Mouse (Mus musculus) urinary bladder, postnatal 4 days (tissue): ENCODE results near the gene Btbd6.

Experiments used
- DNase-seq, 2 experiments: peaks; one replicate each; pipeline ENCODE4 v3.0.0; 2021 to 2022; ENCODE audit warnings: low spot score in 2 of 2

Btbd6 gene

DNA sequence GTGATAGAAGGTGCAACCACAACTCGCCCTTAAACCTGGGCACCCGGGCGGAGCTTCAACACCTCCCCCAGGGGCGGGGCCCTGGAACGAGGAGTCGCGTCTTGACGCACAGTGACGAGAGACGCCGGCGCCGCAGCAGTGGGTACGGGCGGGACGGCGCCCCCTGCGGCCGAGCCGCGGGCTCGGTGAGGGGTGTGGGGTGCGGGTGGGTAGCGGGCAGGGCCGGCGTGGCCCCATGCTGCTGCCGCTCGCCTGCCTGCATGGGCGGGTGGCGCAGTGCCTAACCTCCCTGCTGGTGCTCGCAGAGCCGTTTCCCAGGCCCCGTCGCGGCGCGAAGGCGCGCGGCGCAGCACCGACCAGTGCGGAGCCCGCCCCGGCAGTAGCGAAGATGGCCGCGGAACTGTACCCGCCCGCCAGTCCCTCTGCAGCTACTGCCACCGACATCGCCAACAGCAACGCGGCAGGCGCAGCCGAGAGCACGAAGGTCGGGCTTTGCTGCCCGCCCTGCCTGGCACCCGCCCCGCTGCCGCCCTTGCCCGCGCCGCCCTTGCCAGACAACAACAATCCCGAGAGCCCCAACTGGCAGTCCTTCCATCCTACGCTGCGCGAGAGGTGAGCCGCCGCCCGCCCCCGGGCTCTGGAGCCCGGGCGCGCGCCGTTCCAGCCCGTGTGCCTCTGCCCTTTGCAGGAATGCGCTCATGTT, at the start of gene Btbd6:
Gene Btbd6, plus strand, starts transcription at position 112 of the 703 bp plus-strand sequence.
- DNase-seq, result peak; percentile 82 to 86

DNA sequence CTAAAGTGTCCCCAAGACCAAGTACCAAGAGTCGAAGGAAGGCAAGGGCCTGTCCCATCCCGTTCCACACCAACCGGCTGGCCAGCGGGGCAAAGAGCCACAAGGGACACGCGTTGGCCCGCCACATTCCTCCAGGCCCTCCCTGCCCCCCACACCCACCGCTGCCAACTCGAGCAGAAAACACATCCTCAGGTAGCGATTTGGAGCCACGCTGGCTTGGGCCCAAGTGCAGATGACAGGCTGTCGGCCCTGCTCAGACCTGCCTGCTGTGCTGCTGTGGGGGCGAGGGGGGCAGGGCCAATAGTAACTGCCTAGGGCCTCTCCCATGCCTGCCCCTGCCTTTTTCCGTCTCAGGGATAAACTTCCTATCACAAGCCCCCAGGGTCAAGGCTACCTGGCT, 49.0 kb upstream of the Btbd6 start:
- DNase-seq, result peak in 1 of 2 experiments; percentile 53

DNA sequence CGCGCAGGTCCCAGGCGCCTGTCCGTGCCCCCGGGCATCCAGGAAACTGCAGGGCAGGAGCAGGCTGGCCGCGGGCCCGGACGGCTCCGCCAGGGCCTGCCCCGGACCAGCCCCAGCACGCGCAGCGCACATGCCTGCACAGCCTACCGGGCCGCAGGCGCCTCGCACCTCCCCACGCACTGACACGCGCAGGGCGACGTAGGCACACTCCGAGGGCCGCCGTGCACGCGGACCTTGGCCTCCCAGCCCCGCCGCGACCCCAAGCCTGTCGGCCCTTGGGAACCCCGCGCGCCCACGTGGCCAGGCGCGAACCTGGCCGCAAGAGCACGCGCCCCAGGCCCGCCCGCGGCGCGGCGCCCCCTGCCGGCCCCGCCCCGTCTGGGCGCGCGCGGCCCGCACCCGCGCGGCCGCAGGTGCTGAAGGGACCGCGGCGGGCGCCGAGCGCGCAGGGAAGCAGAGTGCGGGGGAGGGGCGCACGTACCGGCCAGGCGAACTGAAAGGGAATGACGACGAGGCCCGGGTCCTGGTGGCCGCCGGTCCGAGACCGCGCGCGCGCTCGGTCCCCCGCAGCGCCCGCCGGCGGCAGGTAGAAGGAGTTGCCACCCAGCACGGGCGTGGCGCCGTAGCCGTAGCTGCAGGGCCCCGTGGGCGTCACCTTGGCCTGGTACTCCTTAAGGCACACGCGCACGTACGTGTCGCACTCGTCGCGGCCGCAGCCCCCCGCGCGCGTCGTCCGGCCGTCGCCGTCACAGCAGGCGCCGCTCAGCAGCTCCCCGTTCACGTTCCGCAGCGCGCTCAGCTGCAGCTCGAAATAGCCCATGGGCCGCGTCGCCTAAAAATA, 47.7 kb upstream of the Btbd6 start:
- DNase-seq, result peak in 1 of 2 experiments; percentile 62

DNA sequence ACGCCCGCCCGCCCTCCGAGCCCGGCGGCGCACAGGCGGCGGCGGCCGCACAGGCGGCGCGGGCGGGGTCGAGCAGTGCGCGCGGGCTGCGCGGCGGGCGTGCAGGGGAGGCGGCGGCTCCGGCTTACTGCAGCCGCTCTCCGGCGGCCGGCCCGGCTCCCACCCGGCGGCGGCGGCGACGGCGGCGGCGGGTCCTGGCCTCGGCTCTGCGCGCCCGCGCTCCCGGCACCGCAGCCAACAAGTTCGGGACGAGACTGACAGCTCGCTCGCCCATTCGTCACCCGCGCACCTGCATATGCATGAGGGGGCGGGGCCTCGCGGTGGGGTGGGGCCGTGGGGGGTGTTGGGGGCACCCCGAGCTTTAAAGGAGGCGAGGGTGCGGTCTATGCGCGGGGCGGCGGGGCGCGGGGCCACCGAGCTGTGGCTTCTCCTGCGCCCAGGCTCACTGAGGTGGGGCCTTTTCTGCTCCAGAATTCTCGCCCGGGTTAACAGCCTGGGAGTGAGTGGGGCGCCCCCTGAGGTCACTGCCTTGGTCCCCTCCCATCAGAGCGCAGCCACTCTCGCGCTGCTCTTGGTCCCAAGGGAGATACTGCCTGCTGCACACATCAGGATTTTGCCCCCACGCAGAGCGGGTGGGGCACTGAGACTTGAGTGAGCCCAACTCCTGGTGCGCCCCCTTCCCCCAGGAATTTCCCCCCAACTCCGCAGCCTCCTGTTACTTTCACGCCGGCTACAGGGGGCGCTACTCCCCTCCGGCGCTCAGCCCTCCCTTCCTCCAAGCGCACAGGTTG, 46.5 kb upstream of the Btbd6 start, which contains the start of gene Jag2:
Gene Jag2, minus strand, starts transcription at position 215 of the 791 bp plus-strand sequence.
- peak in 1 of 2 experiments; percentile 49 for DNase-seq

DNA sequence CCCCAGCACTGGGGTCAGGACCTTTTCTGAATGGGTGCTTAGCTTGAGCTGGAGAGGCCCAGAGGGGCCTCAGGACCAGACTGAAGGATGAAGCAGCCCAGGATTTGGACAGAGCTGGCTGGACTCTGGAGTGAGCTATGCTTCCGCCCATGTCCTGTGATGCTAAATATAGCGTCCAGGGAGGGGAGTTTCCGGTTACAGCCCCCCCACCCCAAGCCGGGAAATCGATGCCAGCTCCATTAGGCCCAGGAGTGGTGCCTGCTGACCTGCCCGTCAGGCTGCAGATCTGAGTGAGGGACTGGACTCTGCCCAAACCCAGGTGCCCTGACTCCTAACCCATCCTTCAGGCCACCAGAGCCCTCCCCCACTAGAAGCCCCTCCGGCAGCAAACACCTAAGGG, 43.6 kb upstream of the Btbd6 start:
- DNase-seq, result no peak

DNA sequence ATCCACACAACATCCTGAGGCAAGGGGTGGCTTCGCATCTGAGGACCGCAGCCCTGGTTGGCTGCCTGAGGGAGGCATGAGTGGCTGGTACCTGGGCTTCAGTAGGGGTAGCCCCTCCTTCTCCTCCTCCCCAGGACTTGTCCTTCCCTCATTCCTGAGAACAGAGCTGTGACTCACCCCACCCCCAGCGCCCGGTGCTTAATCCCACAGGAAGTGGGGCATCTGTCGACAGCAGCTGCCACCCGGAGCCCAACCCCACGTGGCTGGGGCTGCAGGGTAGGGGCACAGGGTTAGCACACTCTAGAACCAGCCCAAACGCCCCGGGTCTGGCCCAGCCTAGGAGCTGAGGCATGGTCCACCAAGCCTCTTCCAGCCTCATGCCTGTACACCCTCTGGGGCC, 38.4 kb upstream of the Btbd6 start:
- DNase-seq, result no peak

DNA sequence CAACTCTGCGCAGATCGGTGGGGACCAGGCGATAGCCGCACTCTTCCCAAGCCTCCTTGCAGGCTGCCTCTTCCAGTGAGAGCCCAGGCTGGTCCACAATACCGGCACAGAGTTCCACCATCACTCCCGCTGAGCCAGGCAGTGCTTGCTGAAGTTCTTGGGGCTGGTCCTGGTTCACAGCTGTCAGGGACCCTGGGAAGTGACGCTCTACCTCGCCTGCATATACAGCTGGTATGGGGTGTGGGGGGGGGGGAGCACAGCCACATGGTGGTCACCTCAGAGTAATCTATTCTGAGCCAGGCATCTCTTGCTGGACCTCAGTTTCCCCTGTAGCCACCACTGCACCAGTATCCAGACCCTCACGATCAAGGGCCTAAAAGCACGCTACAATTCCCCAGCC, 37.9 kb upstream of the Btbd6 start:
- DNase-seq, result no peak

DNA sequence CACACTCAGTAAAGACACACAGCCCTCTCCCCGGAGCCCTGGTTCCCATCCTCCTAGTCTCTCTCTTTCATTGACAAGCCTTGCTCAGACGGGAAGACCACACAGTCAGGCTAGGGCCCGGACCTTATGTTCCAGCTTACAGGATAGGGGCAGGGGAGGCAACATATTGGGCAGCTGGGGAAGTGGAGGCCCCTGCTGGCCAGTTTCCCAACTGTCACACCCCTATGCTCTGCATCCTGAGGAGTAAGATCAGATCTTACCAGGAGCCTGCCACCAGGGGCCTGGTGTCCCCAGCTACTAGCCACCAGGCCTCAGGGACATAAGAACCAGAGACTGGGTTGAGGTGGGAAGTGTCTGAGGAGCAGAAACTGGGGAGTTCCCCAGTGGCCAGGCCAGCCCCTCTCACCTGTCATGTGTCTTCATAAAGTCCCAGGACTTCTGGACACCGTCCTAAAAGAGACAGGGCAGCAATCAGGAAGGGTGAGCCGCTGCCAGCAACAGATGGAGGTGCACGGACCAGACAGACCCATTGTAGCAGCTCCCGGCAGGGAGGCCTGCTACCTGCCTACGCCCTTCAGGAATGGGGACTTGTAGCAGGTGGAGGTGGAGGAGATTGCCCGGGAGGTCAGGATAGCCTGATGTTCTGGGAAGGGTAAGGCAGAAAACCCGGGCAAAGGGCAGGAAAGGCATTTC, 37.3 kb upstream of the Btbd6 start:
- DNase-seq, result no peak

DNA sequence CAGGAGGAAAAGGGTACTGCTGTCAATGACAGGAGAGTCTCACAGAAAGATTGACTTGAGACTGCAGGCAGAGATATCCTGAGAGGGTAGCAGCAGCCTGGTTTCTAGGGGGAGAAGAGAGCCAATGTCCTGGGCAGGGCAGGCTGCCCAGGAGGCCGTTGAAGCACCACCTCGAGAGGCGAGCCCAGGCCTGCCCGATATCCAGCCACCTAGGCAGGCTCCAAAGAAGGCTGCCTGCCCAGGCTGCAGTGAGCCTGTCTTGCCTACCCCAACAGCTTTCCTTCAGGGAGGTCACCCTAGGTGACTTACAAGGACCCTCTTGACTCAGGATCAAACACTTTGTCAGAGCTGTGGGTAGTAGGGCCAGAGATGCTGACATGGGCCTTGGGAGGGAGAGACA, 36.0 kb upstream of the Btbd6 start:
- no peak for DNase-seq

DNA sequence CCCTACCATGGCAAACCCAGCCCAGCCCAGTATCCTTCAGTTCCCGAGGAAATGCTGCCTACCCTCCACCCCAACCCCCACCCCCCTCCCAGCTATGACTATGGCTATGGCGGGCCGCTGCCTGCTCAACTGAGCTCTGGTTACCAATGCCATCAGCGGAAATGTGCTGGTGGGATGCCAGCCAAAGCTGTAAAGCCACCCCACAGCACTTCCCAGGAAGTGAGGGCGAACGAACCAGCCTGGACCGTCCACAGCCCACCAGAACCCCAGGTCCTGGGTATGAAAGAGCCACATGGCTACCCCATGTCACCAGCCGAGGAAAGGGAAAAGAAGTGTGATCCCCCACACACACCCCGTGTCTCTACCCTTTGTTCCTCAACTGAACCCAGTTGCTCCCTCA, 35.6 kb upstream of the Btbd6 start:
- no peak for DNase-seq

DNA sequence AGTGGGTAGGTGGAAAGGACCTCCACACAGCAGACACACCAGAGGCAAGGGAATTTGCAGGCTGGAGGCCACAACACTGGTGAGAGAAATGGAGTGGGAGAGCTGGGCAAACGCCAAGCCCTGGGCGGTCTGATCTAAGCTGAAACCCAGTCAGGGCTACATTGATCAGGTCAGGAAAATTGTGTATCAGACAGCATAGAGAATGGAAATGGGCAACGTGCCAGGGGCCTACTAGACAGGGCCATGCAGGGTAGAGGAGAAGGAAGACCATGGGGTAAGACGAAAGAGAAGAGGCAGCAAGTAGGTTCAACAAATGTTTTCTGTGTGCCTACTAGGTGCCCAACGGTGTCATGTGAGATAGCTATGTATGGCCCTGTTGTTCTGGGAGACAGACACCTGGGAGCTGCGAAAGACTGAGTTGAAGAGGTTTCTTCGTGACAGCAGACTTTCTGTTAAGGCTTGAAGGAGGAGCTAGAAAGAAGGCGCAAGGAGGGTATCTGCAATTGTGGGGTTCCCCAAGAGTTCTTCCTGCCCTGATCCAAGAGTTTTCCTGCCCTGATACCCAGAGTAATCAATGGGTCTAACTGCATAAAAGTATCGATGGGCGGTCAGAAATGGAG, 35.0 kb upstream of the Btbd6 start:
- DNase-seq, result no peak

DNA sequence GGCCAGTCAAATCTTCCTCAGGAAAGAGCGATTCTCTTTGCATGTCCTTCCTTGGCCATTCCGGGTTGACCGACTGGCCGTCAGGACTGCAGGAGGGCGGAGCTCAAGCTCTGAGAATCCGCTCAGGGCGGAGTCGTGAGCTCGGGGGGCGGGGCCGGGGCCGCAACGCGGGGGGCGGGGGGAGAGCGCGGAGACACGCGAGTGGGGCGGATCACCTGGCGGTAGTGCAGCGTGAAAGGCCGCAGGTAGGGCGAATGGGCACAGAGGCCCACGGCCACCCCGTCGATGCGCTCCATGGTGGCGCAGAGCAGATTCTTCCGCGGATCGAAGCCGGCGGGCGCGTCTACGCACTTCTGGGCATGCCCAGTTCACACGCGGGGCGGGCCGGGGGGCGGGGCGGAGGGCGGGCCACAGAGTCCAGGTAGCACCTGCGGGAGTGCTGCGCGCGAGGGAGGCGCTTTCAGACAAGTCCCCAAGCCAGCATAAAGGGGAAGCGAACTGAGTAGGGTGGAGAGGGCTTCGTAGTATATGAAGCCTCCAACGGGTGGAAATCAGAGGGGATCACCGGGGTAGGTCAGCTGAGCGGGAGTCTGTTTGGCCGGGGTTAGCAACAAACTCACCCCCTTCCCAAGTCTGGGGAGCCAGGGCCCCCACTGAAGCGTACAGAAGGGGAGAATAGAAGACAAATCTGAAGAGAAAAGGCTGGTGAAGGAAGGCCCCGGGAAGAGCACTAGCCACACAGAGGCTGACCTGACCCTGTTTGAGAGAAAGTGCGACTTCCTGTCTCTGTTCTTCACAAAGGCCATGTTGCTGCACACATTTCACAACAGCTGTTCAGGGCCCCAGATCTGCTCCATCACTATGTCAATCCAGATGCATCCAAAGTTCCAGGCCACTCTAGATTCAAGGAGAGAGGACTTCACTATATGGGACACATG, 34.2 kb upstream of the Btbd6 start, which contains the start of gene Nudt14:
Gene Nudt14, minus strand, starts transcription at position 349 of the 938 bp plus-strand sequence.
- DNase-seq, result peak; percentile 77 to 81

DNA sequence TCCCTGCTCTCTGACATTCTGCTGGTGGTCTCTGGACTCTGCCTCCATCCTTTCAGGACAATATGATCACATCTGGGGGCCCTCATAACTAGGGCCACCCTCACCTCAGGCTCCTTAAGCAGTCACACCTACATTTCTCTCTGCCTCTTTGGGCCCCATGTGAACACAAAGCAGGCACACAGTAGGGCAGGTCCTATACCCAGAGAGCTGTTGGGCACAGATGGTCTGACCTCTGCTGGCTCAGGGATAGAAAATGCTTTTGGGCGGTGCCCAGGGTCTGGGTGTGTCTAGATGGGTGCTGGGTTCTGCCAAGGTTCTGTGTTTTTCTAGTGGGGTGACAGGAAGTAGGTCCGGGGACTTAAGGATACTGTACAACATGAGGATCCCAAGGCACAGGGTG, 32.6 kb upstream of the Btbd6 start:
- DNase-seq, result no peak

DNA sequence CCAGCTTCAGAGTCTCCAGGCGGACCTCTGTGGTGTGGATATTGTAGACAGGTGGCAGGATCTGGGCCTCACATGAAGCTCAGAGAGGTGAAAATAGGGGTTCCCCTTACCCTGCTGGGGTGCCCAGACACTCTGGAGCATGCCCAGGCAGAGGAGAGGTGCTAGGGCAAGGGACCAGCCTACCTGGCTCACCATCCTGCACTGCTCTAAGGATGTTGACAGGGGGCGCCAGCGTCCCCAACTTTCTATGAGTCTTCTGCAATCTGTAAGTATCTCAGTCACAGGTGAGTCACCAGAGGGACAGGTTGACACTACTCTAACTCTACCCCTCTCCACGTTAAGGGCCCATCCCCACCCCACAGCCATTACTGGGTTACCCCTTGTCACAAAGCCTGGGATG, 29.0 kb upstream of the Btbd6 start:
- no peak for DNase-seq

DNA sequence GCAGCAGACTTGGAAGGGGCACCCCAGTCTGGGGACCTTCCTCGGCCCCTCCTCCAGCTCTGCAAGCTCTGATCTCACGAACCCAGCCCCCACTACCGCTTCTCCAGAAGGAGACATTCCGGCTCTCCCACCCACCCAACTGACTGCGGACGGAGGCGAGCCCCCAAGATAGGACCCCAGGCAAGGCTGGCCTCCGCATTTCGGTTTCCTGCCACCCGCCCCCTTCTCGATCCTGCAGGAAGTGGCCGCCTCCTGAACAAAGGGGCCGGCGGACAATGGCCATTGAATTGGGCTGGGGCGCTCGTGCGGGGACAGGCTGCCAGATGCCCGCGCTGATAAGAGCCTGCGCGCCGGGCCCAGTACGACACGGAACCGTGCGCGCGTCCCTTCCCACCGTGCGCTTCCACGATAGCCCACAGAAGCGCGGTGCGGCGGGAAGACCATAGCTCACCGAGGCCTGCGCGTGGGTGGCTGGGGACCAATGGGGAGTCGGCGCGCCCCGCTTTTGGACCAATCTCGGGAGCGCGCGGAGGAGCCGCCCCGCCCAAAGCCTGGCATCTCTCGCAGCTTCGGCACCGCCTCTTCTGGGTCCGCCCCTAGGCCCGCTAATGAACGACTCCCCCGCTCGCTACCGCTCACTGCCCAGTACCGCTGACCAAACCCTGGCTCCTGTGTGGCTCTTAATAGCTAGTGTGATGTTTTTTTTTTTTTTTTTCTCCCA, 26.1 kb upstream of the Btbd6 start:
- peak; percentile 83 to 86 for DNase-seq

DNA sequence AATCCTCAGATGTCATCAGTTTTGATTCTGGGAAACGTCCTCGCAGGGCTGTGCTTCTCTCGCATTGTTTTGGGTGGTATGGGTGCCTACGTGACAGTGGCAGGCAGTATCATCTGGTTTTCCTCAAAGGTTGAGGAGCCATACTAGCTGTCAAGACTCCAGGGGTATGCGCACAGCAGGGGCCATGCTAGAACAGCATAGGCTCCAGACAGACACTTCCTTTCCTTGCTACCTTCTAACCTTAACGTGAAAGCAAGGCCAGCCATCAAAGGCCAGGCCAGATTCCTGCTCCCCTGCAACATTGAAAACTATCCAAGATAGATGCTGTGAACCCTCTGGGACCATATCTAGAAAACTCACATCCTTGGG, 25.5 kb upstream of the Btbd6 start:
- no peak for DNase-seq

DNA sequence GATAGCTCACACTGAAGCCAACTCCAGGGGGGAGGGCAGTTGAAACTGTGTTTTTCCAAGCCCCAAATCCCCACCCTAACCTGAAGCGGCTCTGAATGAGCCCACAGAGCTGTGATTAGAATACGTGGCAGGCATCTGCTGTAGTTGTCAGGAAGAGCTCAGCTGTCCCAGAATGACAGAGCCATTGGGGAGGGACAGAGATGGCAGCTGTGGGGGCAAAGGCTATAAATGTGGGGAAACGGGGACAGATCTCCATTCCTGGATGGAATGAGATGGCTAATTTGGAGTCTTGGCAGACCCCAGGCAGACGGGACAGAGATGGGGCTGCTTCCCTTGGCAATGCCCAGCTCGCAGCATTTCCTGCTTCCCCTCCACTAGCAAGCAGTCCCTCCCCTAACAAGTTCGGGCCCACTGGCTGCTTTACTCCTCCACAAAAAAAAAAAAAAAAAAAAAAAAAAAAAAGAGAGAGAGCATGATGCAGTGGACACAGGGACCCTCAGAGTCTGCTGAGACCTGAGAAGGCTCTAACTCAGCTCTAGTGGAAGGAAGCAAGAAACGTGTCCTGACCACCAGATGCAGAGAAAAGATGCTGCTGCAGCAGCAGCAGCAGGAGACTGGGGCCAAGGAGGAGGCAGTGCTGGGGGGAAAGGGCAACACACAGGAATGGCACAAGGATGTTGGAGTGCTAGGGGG, 25.0 kb upstream of the Btbd6 start:
- no peak for DNase-seq

DNA sequence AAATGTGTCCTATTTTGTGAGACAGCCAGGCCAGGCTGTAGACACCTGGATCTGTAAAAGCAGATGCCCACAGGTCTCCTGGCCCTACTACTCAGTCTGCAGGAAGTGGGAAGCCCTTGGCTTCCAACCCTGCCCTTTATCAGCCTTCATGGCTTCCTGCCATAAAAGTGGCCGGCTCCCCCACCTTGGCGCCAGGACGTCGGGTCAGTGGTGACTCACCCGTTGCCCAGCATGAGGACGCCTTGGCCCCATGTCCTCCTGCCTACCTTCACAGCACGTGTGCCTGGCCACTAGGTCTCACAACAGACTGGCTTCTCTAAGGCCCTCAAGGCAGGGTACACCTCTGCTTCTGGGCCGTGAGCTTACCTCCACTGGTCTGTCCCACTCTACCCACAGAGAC, 23.8 kb upstream of the Btbd6 start:
- DNase-seq, result peak in 1 of 2 experiments; percentile 59
